Mouse (Mus musculus) urinary bladder, postnatal 36 days (tissue): Measurements from ENCODE around the gene Hmcn1.

ENCODE experiments used
- DNase-seq, 2 experiments: peaks; one replicate each; pipeline ENCODE4 v3.0.0; 2022; ENCODE audit warnings: low spot score in 2 of 2, mixed read lengths in 1 of 2

Gene Hmcn1

GRCm38 (mm10) chr1:150783070-150783842, 210.0 kb downstream of the Hmcn1 start:
- DNase-seq, result no peak

- no peak for DNase-seq
Measured at GRCm38 (mm10) chr1:150779902-150780301, 213.3 kb downstream of the Hmcn1 start.

GRCm38 (mm10) chr1:150776741-150777140, 216.5 kb downstream of the Hmcn1 start:
- no peak for DNase-seq

GRCm38 (mm10) chr1:150775742-150776141, 217.5 kb downstream of the Hmcn1 start:
- no peak for DNase-seq

DNA sequence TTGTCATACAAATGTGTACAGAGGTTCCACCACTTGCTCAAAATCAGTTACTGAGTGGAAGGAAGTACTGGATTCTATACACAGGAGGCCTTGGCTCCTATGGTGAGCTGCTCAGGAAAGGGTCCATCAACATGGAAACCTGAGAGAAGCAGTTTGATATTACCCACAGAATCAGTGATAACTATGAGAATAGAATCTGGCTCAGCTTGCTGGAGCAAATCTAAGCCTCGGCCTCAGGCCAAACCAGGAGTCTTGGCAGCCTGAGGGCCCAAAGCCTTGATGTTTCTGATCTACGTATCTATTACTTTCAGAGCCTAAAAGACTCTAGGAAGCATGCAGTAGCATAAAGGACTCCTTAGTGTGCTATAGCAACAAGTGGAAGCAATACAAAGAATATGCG, 220.3 kb downstream of the Hmcn1 start:
- DNase-seq, result no peak

DNA sequence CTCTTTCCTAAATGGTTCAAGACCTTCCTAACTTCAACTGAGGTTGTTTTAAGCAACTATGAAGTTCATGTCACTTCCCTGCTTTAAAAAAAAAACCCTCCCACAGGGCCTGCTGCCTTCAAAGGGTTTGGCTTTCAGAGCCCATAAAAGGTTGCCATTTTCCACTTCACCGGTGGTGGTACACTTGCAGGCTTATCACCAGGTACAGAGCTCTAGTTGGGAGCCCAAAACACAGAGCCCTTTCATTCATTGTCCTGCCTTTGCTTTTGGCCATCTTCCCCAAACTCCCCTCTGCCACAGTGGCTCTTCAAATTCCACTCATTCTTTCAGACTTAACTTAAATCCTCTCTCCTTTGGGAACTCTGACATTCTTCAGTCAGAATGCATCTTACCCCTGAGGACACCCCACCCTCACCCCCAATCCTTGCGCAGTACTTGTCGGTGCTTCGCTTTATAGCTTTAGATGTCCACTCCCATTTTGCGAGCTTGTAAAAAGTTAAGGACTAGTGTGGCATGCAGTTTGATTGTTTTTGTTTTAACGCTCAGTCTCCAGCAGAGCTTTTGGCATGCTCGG, 222.2 kb downstream of the Hmcn1 start:
- DNase-seq, result no peak

DNA sequence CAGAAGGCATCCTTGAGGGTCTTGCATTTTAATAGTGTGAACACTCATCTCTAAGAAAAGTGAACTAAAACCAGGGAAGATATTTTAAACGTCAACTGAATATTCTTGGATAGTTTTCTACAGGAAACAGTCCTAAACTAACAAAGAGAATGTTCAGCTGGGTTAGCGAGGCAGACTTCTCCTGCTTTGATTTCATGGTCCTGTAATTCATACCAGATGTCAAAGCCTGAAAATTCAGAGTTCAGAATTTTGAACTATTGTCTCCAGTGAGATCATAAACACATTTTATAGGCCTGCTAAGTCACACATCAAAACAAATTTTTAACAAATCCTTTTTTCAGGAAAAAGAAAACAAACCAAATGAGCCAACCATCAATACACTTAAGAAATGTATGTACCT, 223.4 kb downstream of the Hmcn1 start:
- DNase-seq, result no peak

- no peak for DNase-seq
Measured at GRCm38 (mm10) chr1:150761678-150762077, 231.6 kb downstream of the Hmcn1 start.

GRCm38 (mm10) chr1:150760801-150761331, 232.4 kb downstream of the Hmcn1 start:
- DNase-seq, result no peak

GRCm38 (mm10) chr1:150759476-150760079, 233.7 kb downstream of the Hmcn1 start:
- no peak for DNase-seq

GRCm38 (mm10) chr1:150753920-150754319, 239.3 kb downstream of the Hmcn1 start:
- no peak for DNase-seq

- DNase-seq, result no peak
Measured at GRCm38 (mm10) chr1:150748783-150749182, 244.5 kb downstream of the Hmcn1 start.

- no peak for DNase-seq
Measured at GRCm38 (mm10) chr1:150747771-150748170, 245.5 kb downstream of the Hmcn1 start.

DNA sequence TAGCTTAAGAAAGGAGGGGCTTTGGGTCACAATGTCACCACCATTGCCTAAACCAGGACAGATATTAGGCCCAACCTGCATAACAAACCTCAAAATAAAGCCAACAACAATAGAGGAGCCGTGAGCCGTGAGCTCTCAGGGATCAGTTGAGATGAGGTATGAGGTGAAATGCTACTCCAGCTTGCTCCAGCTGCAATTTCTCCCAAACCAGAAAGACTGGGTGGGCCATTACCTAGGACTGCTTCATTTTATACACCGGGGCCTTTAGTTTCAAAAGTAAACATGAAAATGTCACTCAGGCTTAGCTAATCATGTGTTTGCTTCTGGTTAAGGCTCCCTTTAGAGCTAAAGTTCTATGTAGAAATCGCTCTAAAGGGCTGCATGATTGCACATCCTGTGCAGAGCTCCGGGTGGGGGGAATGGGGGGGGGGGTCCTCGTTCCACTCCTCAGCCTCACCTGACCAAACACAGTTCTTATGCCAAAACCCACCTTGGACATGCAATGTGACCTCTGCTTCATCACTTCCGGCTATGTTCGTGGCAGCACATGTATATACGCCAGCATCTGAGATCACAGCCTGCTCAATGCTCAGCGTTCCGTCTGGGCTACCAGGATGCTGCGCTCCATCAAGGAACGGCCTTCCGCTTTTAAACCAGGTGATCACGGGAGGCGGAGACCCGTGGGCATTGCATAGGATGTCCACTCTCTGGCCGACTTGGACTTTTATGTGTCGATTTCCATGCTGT, 250.0 kb downstream of the Hmcn1 start:
- no peak for DNase-seq

- DNase-seq, result no peak
Measured at GRCm38 (mm10) chr1:150742376-150743087, 250.7 kb downstream of the Hmcn1 start.

- no peak for DNase-seq
Measured at GRCm38 (mm10) chr1:150711438-150711837, 281.8 kb downstream of the Hmcn1 start.

GRCm38 (mm10) chr1:150706502-150706901, 286.7 kb downstream of the Hmcn1 start:
- no peak for DNase-seq

- no peak for DNase-seq
Measured at GRCm38 (mm10) chr1:150697749-150698148, 295.5 kb downstream of the Hmcn1 start.

DNA sequence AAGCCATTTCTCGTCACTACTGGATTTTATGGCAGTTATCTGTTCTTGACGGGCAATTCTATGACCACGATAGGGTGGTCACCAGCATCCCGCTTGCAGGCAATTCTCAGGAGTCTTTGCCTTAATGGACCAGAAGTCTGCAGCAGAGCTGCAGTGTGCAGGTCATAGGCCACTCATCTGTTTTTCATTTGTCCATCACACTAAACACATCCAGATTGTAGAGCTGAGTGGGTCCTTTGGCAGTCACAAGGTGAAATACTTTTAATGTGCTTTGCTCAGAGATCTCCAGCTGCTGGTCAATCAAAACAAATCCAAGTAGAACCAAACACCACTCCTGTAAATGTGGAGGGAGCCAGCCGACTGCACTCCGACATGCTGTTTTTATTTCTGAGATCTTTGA, 311.2 kb downstream of the Hmcn1 start:
- no peak for DNase-seq

GRCm38 (mm10) chr1:150681433-150681832, 311.8 kb downstream of the Hmcn1 start:
- DNase-seq, result no peak

DNA sequence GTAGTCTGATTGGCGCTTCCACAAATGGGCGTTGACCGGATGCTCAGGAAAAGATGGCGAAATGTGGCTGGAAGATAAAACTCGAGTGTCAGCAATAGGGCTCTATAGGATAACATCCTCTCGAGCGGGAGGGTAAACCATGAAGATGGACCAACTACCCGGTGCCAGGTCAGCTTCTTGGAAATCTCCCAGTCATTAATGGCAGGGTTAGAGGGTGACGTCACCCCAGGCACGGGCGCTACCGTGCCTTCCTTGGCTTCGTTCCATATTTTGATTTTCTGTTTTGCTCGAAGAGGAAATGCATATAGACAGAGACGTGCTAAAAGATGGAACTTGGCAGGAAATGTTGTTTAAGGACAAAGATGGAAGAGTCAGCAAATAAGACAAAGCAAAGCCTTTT, 312.2 kb downstream of the Hmcn1 start:
- DNase-seq, result no peak
